Mouse (Mus musculus) neural tube, embryonic 11.5 days (tissue): Measurements from ENCODE around the gene Clec9a. TPM values are rescaled to one million over a fixed set of nuclear protein-coding genes. Genes with fewer than 3 reads are reported as not detected.

Experiments used
- ATAC-seq: fragments of 200-750 bp; cut with Nextera tagmentation; 2 replicates; pipeline ENCODE4 v1.8.0; 2017; ENCODE audit warnings: moderate number of reproducible peaks, mild to moderate bottlenecking, moderate TSS enrichment, moderate library complexity; ENCODE audit not compliant: insufficient read depth, low FRiP score, low TSS enrichment
- DNase-seq: peaks from one replicate; pipeline ENCODE4 v3.0.0-alpha.2; 2015; ENCODE audit warnings: low spot score
- H3K27ac ChIP-seq: fragments of 300-500 bp; sonication (generic); 2 replicates; pipeline ENCODE4 v1.5.1; 2014; ENCODE audit warnings: low read depth, mild to moderate bottlenecking, low read length
- H3K27me3 ChIP-seq: fragments of 300-500 bp; sonication (generic); 2 replicates; pipeline ENCODE4 v1.6.1; 2014; ENCODE audit warnings: mild to moderate bottlenecking, low read length, mixed read lengths; ENCODE audit not compliant: control insufficient read depth, insufficient read depth
- H3K36me3 ChIP-seq: fragments of 300-500 bp; sonication (generic); 2 replicates; pipeline ENCODE4 v1.6.1; 2014; ENCODE audit warnings: mild to moderate bottlenecking, low read length, moderate library complexity, mixed read lengths; ENCODE audit not compliant: control insufficient read depth, insufficient read depth
- H3K4me1 ChIP-seq: fragments of 300-500 bp; sonication (generic); 2 replicates; pipeline ENCODE4 v1.6.1; 2014; ENCODE audit warnings: low read length, mixed read lengths; ENCODE audit not compliant: control insufficient read depth, insufficient read depth
- H3K4me2 ChIP-seq: fragments of 300-500 bp; sonication (generic); 2 replicates; pipeline ENCODE4 v1.6.1; 2014; ENCODE audit warnings: low read depth, mild to moderate bottlenecking, moderate library complexity
- H3K4me3 ChIP-seq: fragments of 300-500 bp; sonication (generic); 2 replicates; pipeline ENCODE4 v1.5.1; 2014; ENCODE audit warnings: low read depth, low read length
- H3K9ac ChIP-seq: fragments of 300-500 bp; sonication (generic); 2 replicates; pipeline ENCODE4 v1.6.1; 2014; ENCODE audit warnings: mild to moderate bottlenecking, low read length
- H3K9me3 ChIP-seq: fragments of 300-500 bp; sonication (generic); 2 replicates; pipeline ENCODE4 v1.6.1; 2016; ENCODE audit warnings: low read length; ENCODE audit not compliant: control insufficient read depth
- WGBS: fragments of 180-500 bp; shearing (Covaris S2); extraction: QIAGEN DNeasy Blood & Tissue Kit; methylation state at CpG from one replicate; pipeline ENCODE4 v1.1.7; 2014; 5-methylcytosine and 5-hydroxymethylcytosine counted together
- polyA plus RNA-seq: library from polyadenylated mRNA; unstranded; fragments of >200 nt; fragmentation: Nextera tagmentation; extraction: Ambion mirVana; gene quantifications from 2 replicates; pipeline ENCODE4 v1.2.1, GENCODE M21; 2014

Gene Clec9a
- polyA plus RNA-seq, 1 experiment from 2014 or later = 0.37 TPM

DNA sequence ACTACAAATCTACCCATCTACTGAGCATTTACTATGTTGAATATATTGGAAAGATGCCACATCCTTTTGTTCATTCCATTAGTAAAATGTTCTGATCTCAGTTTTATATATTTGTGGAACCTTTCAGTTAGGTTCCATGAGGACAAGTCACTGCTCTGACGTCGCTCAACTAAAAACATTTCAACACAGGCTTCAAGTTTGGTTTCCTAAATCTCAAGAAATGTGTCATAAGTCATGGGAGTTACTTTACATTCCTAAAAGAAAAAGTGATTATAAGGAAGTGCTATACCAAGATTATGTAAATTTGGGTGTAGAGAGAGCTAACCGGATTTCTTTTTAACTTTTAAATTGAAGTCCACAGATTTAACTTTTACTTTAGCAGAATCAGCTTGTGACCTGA lies 27.4 kb downstream of the Clec9a start:
- H3K9me3 ChIP-seq = no peaks in the 10 kb centered on the region
- no peaks in the 10 kb centered on the region for H3K4me1 ChIP-seq
- ATAC-seq (no peak), DNase-seq (no peak)
- H3K4me2 ChIP-seq = no peak overlapping the region
- no peaks in the 10 kb centered on the region for H3K36me3 ChIP-seq
- 87% methylated on average over 3 of the region's 3 CpGs for WGBS
- no peak overlapping the region for H3K27ac ChIP-seq
- no peaks in the 10 kb centered on the region for H3K27me3 ChIP-seq
- no peak overlapping the region for H3K9ac ChIP-seq
- H3K4me3 ChIP-seq = no peak overlapping the region

GRCm38 (mm10) chr6:129438033-129438432 lies 29.4 kb downstream of the Clec9a start:
- ATAC-seq (no peak), DNase-seq (no peak)
- 86% methylated on average over 2 of the region's 2 CpGs for WGBS
- no peaks in the 10 kb centered on the region for H3K27me3 ChIP-seq
- H3K4me3 ChIP-seq = no peak overlapping the region
- no peak overlapping the region for H3K4me2 ChIP-seq
- no peaks in the 10 kb centered on the region for H3K9me3 ChIP-seq
- no peak overlapping the region for H3K27ac ChIP-seq
- no peak overlapping the region for H3K9ac ChIP-seq
- H3K4me1 ChIP-seq = no peaks in the 10 kb centered on the region
- H3K36me3 ChIP-seq = no peaks in the 10 kb centered on the region

GRCm38 (mm10) chr6:129449743-129450142 lies 41.1 kb downstream of the Clec9a start:
- WGBS = 80% methylated on average over 6 of the region's 6 CpGs
- H3K36me3 ChIP-seq = no peaks in the 10 kb centered on the region
- H3K9ac ChIP-seq = no peak overlapping the region
- no peaks in the 10 kb centered on the region for H3K27me3 ChIP-seq
- H3K4me2 ChIP-seq = no peak overlapping the region
- no peak overlapping the region for H3K4me3 ChIP-seq
- no peak for DNase-seq
- no peak overlapping the region for H3K27ac ChIP-seq
- no peaks in the 10 kb centered on the region for H3K4me1 ChIP-seq
- H3K9me3 ChIP-seq = no peaks in the 10 kb centered on the region
- no peak for ATAC-seq

DNA sequence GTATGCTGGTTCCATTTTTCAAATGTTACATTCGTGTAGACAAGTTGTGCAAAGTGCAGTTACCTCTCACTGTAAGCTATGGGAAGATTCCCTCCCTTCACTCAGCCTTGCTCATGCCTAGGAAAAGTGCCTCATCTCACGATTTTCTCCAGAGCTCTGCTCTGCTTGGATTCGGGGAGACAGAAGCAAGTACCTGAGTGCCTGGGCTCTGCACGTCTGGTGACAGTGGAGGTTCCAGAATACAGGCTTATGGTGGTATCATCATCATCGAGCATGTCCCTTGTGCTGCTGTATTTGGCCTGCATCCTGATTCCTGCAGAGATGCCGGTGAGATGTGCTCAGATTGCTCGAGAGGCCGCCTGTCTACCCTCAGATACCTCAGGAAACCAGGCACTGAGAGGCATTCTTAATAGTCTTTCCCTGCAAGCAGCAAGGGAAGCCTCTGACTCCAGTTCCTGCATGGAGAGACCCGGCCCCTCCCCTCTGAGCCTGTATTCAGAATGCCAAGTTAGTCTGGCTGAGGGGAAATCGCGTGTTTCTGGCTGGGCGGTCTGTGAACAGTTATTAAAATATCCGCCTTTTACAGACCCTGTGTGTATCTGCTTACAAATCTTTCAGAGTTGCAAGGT lies 42.9 kb downstream of the Clec9a start, which contains the start of gene Clec1a:
TSS of gene Clec1a (minus strand) at position 590 of the 629 bp plus-strand sequence.
- Histone ChIP-seq H3K27ac (no peak within 1 kb of the TSS), H3K9me3 (no peaks in the 10 kb centered on the region), H3K4me2 (no peak within 1 kb of the TSS), H3K9ac (no peak within 1 kb of the TSS), H3K4me1 (no peaks in the 10 kb centered on the region), H3K27me3 (no peaks in the 10 kb centered on the region), H3K4me3 (no peak within 1 kb of the TSS), H3K36me3 (no peaks in the 10 kb centered on the region)
- no peak for ATAC-seq
- 64% methylated on average over 13 of the region's 13 CpGs for WGBS
- no peak for DNase-seq

- no peak for ATAC-seq
- no peak overlapping the region for H3K9ac ChIP-seq
- no peaks in the 10 kb centered on the region for H3K36me3 ChIP-seq
- H3K9me3 ChIP-seq = no peaks in the 10 kb centered on the region
- no peaks in the 10 kb centered on the region for H3K27me3 ChIP-seq
- H3K4me3 ChIP-seq = no peak overlapping the region
- H3K4me2 ChIP-seq = no peak overlapping the region
- WGBS = 93% methylated on average over 6 of the region's 6 CpGs
- no peaks in the 10 kb centered on the region for H3K4me1 ChIP-seq
- no peak for DNase-seq
- no peak overlapping the region for H3K27ac ChIP-seq
These were observed 62.7 kb downstream of the Clec9a start for GRCm38 (mm10) chr6:129471386-129471785.

GRCm38 (mm10) chr6:129472627-129473026 lies 64.0 kb downstream of the Clec9a start:
- Histone ChIP-seq H3K27me3 (no peaks in the 10 kb centered on the region), H3K4me1 (no peaks in the 10 kb centered on the region), H3K4me2 (no peak overlapping the region), H3K27ac (no peak overlapping the region), H3K36me3 (no peaks in the 10 kb centered on the region), H3K4me3 (no peak overlapping the region), H3K9ac (no peak overlapping the region), H3K9me3 (no peaks in the 10 kb centered on the region)
- no peak for DNase-seq
- no peak for ATAC-seq
- 79% methylated on average over 5 of the region's 5 CpGs for WGBS

Other genes with a start within 250 kb of the Clec9a start
- gene Clec2d, start 228.2 kb upstream of the Clec9a start, polyA plus RNA-seq = not detected in 2 replicates
- 0.28 TPM in 1 of 2 replicates, not detected in the other for gene Cd69, start 133.4 kb upstream of the Clec9a start, polyA plus RNA-seq
- not detected in 2 replicates for gene 4922502D21Rik, start 77.1 kb upstream of the Clec9a start, polyA plus RNA-seq
- 0.49 and 0.53 TPM in 2 replicates for gene Clec12a, start 66.2 kb upstream of the Clec9a start, polyA plus RNA-seq
- 0.37 TPM in 1 of 2 replicates, not detected in the other for gene Clec12b, start 23.0 kb upstream of the Clec9a start, polyA plus RNA-seq
- gene Clec1b, start 11.6 kb upstream of the Clec9a start, polyA plus RNA-seq = 11.8 and 13.4 TPM in 2 replicates
- gene Clec1a, start 43.1 kb downstream of the Clec9a start, polyA plus RNA-seq = 1.6 and 1.8 TPM in 2 replicates
- gene Olr1, start 98.3 kb downstream of the Clec9a start, polyA plus RNA-seq = not detected in 2 replicates
- not detected in 2 replicates for gene Tmem52b, start 103.7 kb downstream of the Clec9a start, polyA plus RNA-seq
- 24.3 and 24.6 TPM in 2 replicates for gene Gabarapl1, start 124.3 kb downstream of the Clec9a start, polyA plus RNA-seq
- gene Klre1, start 169.0 kb downstream of the Clec9a start, polyA plus RNA-seq = not detected in 2 replicates
- not detected in 2 replicates for gene Klrd1, start 182.9 kb downstream of the Clec9a start, polyA plus RNA-seq
- 0.07 and 0.12 TPM in 2 replicates for gene Klrk1, start 215.0 kb downstream of the Clec9a start, polyA plus RNA-seq
- gene Klrc3, start 234.5 kb downstream of the Clec9a start, polyA plus RNA-seq = not detected in 2 replicates